Mouse (Mus musculus): ENCODE results near the gene Fam13c. TPM values are rescaled to one million over a fixed set of nuclear protein-coding genes. Genes with fewer than 3 reads are reported as not detected.

Gene Fam13c
- polyA plus RNA-seq, 1 experiment from 2014 or later, result 19.8 TPM

- H3K36me3 ChIP-seq (ENCODE audit: control insufficient read depth, insufficient read depth, low read length), result no peaks in the 10 kb centered on the region; the same call in 1 of the 2 replicates
- no peak for DNase-seq (ENCODE audit: low spot score)
- 93% methylated on average over 10 of the region's 10 CpGs for WGBS
These were observed 97.4 kb downstream of the Fam13c start for GRCm38 (mm10) chr10:70537694-70538093.

DNA sequence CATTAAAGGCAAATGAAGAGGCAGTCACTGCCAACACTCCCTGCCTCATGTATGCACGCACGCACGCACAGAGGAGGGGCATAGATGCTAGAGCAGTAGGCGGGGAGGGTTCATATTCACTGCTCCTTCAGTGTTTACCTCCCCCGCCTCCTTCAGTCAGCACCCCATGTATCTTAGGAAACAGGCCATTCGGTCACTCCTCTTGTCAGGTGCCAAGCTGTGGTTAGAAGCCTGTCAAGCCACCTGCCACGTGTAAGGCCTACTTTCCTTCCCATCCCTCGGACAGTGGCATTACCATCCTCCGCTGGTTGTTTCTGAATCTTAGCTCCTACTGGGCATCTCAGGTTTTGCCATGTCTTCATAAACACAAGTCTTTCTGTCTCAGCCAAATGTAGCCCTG lies 99.0 kb downstream of the Fam13c start:
- Histone ChIP-seq H3K36me3 (ENCODE audit: control insufficient read depth, insufficient read depth, low read length) (no peaks in the 10 kb centered on the region; the same call in 1 of the 2 replicates), H3K9ac (ENCODE audit: low read depth, low read length) (no peak overlapping the region), H3K4me3 (ENCODE audit: low read depth, low read length) (no peak overlapping the region), H3K27me3 (ENCODE audit: control insufficient read depth, insufficient read depth, low read length) (no peaks in the 10 kb centered on the region), H3K9me3 (ENCODE audit: control insufficient read depth, low read length) (no peaks in the 10 kb centered on the region), H3K4me2 (replicated peaks; ENCODE audit: low read depth, low read length) (no peak overlapping the region), H3K4me1 (replicated peaks; ENCODE audit: control insufficient read depth, insufficient read depth, low read length) (no peaks in the 10 kb centered on the region), H3K27ac (ENCODE audit: low read depth, low read length) (no peak overlapping the region)
- WGBS, result 96% methylated on average over 9 of the region's 9 CpGs
- DNase-seq (ENCODE audit: low spot score) (no peak), ATAC-seq (ENCODE audit: low FRiP score) (no peak)

More at GRCm38 (mm10) chr10:70537694-70538093, 97.4 kb downstream of the Fam13c start:
- Histone ChIP-seq H3K4me3 (ENCODE audit: low read depth, low read length) (no peak overlapping the region), H3K9me3 (ENCODE audit: control insufficient read depth, low read length) (no peaks in the 10 kb centered on the region), H3K9ac (ENCODE audit: low read depth, low read length) (no peak overlapping the region), H3K4me2 (replicated peaks; ENCODE audit: low read depth, low read length) (no peak overlapping the region), H3K27ac (ENCODE audit: low read depth, low read length) (no peak overlapping the region), H3K4me1 (replicated peaks; ENCODE audit: control insufficient read depth, insufficient read depth, low read length) (no peaks in the 10 kb centered on the region), H3K27me3 (ENCODE audit: control insufficient read depth, insufficient read depth, low read length) (no peaks in the 10 kb centered on the region)
- ATAC-seq (ENCODE audit: low FRiP score), result no peak

DNA sequence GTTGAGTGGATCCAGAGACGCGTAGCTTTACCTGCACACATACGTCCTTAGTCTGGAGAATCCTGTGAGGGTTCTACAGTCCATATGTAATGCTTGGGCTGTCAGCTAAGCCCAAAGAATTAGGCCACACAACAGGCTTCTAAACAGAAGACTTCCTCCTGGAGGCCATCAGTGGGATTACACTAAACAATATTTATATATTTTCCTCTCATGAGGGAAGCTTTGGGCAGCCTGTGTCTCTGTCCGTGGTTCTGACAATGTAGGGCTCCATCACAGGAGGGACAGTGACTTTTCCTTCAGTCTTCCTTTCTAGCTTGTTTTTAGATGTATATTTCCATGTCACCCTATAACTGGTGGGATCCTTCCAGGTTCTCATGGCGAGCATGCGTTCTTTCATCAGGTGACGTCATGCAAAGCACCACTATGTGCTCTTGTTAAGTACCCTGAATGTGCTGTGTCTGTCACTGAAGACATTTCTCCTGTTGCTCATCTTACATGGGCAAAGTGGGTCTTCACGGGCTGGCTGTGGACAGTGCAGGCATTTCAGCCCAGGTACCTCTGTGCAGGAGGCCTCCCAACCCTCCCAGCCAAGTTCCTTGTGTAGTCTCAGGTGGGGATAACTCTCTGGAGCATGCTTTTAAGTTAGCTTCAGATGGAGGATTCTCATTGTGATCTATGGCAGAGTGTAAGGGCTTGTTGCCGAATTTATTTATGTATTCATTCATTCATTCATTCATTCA lies 100.3 kb downstream of the Fam13c start:
- Histone ChIP-seq H3K4me2 (replicated peaks; ENCODE audit: low read depth, low read length) (no peak overlapping the region), H3K36me3 (ENCODE audit: control insufficient read depth, insufficient read depth, low read length) (peaks cover 2% of the 10 kb centered on the region), H3K27me3 (ENCODE audit: control insufficient read depth, insufficient read depth, low read length) (no peaks in the 10 kb centered on the region), H3K9ac (ENCODE audit: low read depth, low read length) (no peak overlapping the region), H3K4me3 (ENCODE audit: low read depth, low read length) (no peak overlapping the region), H3K4me1 (replicated peaks; ENCODE audit: control insufficient read depth, insufficient read depth, low read length) (no peaks in the 10 kb centered on the region), H3K27ac (ENCODE audit: low read depth, low read length) (no peak overlapping the region), H3K9me3 (ENCODE audit: control insufficient read depth, low read length) (no peaks in the 10 kb centered on the region)
- WGBS, result 85% methylated on average over 9 of the region's 9 CpGs
- DNase-seq (ENCODE audit: low spot score) (peak; percentile 51), ATAC-seq (ENCODE audit: low FRiP score) (no peak)

DNA sequence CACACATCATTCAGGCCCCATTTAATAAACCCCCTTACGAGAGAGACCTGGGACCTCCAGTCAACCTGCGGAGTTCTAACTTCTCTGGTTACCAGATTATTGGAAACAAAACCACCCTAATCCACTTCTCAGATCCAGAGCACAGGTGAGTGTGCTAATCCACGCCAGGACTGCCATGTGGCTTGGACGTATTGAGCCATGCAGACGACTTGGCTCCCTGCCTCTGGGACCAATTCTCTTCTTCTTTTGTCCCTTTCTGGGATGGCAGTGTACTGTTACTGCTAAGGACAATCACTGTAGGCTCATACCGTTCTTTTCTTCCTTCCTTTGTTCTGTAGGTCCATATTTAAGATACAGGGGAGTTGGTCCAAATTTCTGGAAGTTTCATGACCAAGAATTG lies 102.6 kb downstream of the Fam13c start:
- 82% methylated on average over 6 of the region's 6 CpGs for WGBS
- no peaks in the 10 kb centered on the region for H3K27me3 ChIP-seq (ENCODE audit: control insufficient read depth, insufficient read depth, low read length)
- no peak overlapping the region for H3K9ac ChIP-seq (ENCODE audit: low read depth, low read length)
- no peaks in the 10 kb centered on the region for H3K4me1 ChIP-seq (replicated peaks; ENCODE audit: control insufficient read depth, insufficient read depth, low read length)
- H3K9me3 ChIP-seq (ENCODE audit: control insufficient read depth, low read length), result no peaks in the 10 kb centered on the region
- H3K4me3 ChIP-seq (ENCODE audit: low read depth, low read length), result no peak overlapping the region
- no peak overlapping the region for H3K27ac ChIP-seq (ENCODE audit: low read depth, low read length)
- ATAC-seq (ENCODE audit: low FRiP score), result no peak
- DNase-seq (ENCODE audit: low spot score), result no peak
- peaks cover 2% of the 10 kb centered on the region; the same call in 1 of the 2 replicates for H3K36me3 ChIP-seq (ENCODE audit: control insufficient read depth, insufficient read depth, low read length)
- no peak overlapping the region for H3K4me2 ChIP-seq (replicated peaks; ENCODE audit: low read depth, low read length)

DNA sequence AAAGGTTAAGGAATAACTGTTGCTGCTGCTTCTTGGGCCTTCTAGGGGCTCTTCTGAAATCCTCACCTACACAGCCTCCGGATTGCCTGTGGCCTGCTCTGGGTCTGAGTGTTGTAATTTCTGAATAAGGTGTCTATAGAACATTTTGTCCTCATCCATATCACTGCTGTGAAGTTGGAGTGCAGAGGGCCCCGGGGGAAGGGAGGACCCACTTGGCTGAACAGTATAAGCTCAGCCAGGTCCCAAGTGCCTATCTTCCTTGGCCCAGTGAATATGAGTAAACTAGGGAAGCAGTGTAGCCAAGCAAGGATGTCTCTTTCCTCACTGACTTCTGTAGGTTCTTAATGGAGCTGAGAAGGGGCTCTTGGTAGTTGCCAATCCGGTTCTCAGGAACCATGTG lies 112.2 kb downstream of the Fam13c start:
- Histone ChIP-seq H3K9ac (ENCODE audit: low read depth, low read length) (no peak overlapping the region), H3K4me2 (replicated peaks; ENCODE audit: low read depth, low read length) (no peak overlapping the region), H3K4me1 (replicated peaks; ENCODE audit: control insufficient read depth, insufficient read depth, low read length) (no peaks in the 10 kb centered on the region), H3K36me3 (ENCODE audit: control insufficient read depth, insufficient read depth, low read length) (peaks cover 2% of the 10 kb centered on the region; the same call in 1 of the 2 replicates), H3K4me3 (ENCODE audit: low read depth, low read length) (no peak overlapping the region), H3K9me3 (ENCODE audit: control insufficient read depth, low read length) (no peaks in the 10 kb centered on the region), H3K27ac (ENCODE audit: low read depth, low read length) (no peak overlapping the region), H3K27me3 (ENCODE audit: control insufficient read depth, insufficient read depth, low read length) (no peaks in the 10 kb centered on the region)
- WGBS, result 95% methylated on average over 3 of the region's 3 CpGs
- ATAC-seq (ENCODE audit: low FRiP score) (no peak), DNase-seq (ENCODE audit: low spot score) (no peak)

GRCm38 (mm10) chr10:70563636-70564035 lies 123.4 kb downstream of the Fam13c start:
- no peak overlapping the region for H3K4me3 ChIP-seq (ENCODE audit: low read depth, low read length)
- no peaks in the 10 kb centered on the region for H3K9me3 ChIP-seq (ENCODE audit: control insufficient read depth, low read length)
- no peak overlapping the region for H3K4me2 ChIP-seq (replicated peaks; ENCODE audit: low read depth, low read length)
- no peak for ATAC-seq (ENCODE audit: low FRiP score)
- peak; percentile 79 for DNase-seq (ENCODE audit: low spot score)
- H3K36me3 ChIP-seq (ENCODE audit: control insufficient read depth, insufficient read depth, low read length), result no peaks in the 10 kb centered on the region
- H3K27me3 ChIP-seq (ENCODE audit: control insufficient read depth, insufficient read depth, low read length), result no peaks in the 10 kb centered on the region
- H3K4me1 ChIP-seq (replicated peaks; ENCODE audit: control insufficient read depth, insufficient read depth, low read length), result no peaks in the 10 kb centered on the region
- no peak overlapping the region for H3K27ac ChIP-seq (ENCODE audit: low read depth, low read length)
- WGBS, result 29% methylated on average over 3 of the region's 3 CpGs
- no peak overlapping the region for H3K9ac ChIP-seq (ENCODE audit: low read depth, low read length)

- Histone ChIP-seq H3K9ac (ENCODE audit: low read depth, low read length) (no peak overlapping the region), H3K4me1 (replicated peaks; ENCODE audit: control insufficient read depth, insufficient read depth, low read length) (no peaks in the 10 kb centered on the region), H3K9me3 (ENCODE audit: control insufficient read depth, low read length) (no peaks in the 10 kb centered on the region), H3K36me3 (ENCODE audit: control insufficient read depth, insufficient read depth, low read length) (no peaks in the 10 kb centered on the region), H3K4me2 (replicated peaks; ENCODE audit: low read depth, low read length) (no peak overlapping the region), H3K4me3 (ENCODE audit: low read depth, low read length) (no peak overlapping the region), H3K27me3 (ENCODE audit: control insufficient read depth, insufficient read depth, low read length) (no peaks in the 10 kb centered on the region), H3K27ac (ENCODE audit: low read depth, low read length) (no peak overlapping the region)
- ATAC-seq (ENCODE audit: low FRiP score) (no peak), DNase-seq (ENCODE audit: low spot score) (no peak)
- WGBS, result 77% methylated on average over 7 of the region's 7 CpGs
These were observed 141.4 kb downstream of the Fam13c start for GRCm38 (mm10) chr10:70581556-70582211.

DNA sequence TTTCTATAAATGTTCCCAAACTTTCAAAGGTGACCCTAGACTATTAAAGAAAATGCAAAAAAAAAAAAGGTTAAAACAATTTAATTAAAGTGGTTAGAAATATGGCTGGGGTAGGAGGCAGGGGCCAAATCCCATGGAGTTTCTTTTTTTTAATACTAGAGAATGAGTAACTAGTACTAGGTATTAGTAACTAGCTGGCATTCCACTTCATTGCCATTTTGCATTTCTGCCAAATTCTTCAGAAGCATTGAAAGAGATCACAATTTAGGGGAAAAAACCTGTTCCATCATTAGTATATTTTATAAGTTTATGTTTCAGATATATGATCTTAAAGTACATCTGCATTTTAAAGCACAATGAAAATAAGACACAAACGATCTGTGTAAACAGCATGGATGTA lies 143.9 kb downstream of the Fam13c start:
- WGBS, result 92% methylated on average over 1 of the region's 1 CpGs
- Histone ChIP-seq H3K4me1 (replicated peaks; ENCODE audit: control insufficient read depth, insufficient read depth, low read length) (no peaks in the 10 kb centered on the region), H3K27ac (ENCODE audit: low read depth, low read length) (no peak overlapping the region), H3K36me3 (ENCODE audit: control insufficient read depth, insufficient read depth, low read length) (no peaks in the 10 kb centered on the region), H3K9me3 (ENCODE audit: control insufficient read depth, low read length) (no peaks in the 10 kb centered on the region), H3K9ac (ENCODE audit: low read depth, low read length) (no peak overlapping the region), H3K4me3 (ENCODE audit: low read depth, low read length) (no peak overlapping the region), H3K27me3 (ENCODE audit: control insufficient read depth, insufficient read depth, low read length) (no peaks in the 10 kb centered on the region), H3K4me2 (replicated peaks; ENCODE audit: low read depth, low read length) (no peak overlapping the region)
- ATAC-seq (ENCODE audit: low FRiP score), result no peak
- DNase-seq (ENCODE audit: low spot score), result no peak

Measured in hindbrain, embryonic 11.5 days (tissue).